Mouse (Mus musculus) kidney, embryonic 16.5 days (tissue): ENCODE data around the gene Pdcd7. TPM values are rescaled to one million over a fixed set of nuclear protein-coding genes. Genes with fewer than 3 reads are reported as not detected.
"Not testable (repeated sequence)": the region's sequence is repeated elsewhere in the genome, so short reads cannot be mapped to it uniquely, and the experiment has no call there.

Source experiments
- ATAC-seq: fragments of 200-750 bp; cut with Nextera tagmentation; 2 replicates; pipeline ENCODE4 v1.8.0; 2017; ENCODE audit warnings: moderate TSS enrichment; ENCODE audit not compliant: low FRiP score, low TSS enrichment
- H3K27ac ChIP-seq: fragments of 300-500 bp; sonication (generic); 2 replicates; pipeline ENCODE4 v1.5.1; 2014; ENCODE audit warnings: low read length
- H3K27me3 ChIP-seq: fragments of 300-500 bp; sonication (generic); 2 replicates; pipeline ENCODE4 v1.6.1; 2014; ENCODE audit warnings: low read length, control low read depth, mixed read lengths; ENCODE audit not compliant: insufficient read depth
- H3K36me3 ChIP-seq: fragments of 300-500 bp; sonication (generic); 2 replicates; pipeline ENCODE4 v1.6.1; 2014; ENCODE audit warnings: low read length, control low read depth, mixed read lengths; ENCODE audit not compliant: insufficient read depth
- H3K4me1 ChIP-seq: fragments of 300-500 bp; sonication (generic); 2 replicates; pipeline ENCODE4 v1.6.1; 2014; ENCODE audit warnings: low read length, control low read depth, mixed read lengths; ENCODE audit not compliant: insufficient read depth
- H3K4me2 ChIP-seq: fragments of 300-500 bp; sonication (generic); replicated peaks from 2 replicates; pipeline ENCODE4 v1.6.1; 2014; ENCODE audit warnings: low read depth, low read length
- H3K4me3 ChIP-seq: fragments of 300-500 bp; sonication (generic); 2 replicates; pipeline ENCODE4 v1.5.1; 2014; ENCODE audit warnings: mild to moderate bottlenecking, low read length
- H3K9ac ChIP-seq: fragments of 300-500 bp; sonication (generic); replicated peaks from 2 replicates; pipeline ENCODE4 v1.6.1; 2014; ENCODE audit warnings: low read length
- H3K9me3 ChIP-seq: fragments of 300-500 bp; sonication (generic); 2 replicates; pipeline ENCODE4 v1.6.1; 2016; ENCODE audit warnings: low read length, control low read depth
- WGBS: fragments of 180-500 bp; shearing (Covaris S2); extraction: QIAGEN DNeasy Blood & Tissue Kit; methylation state at CpG from one replicate; pipeline ENCODE4 v1.1.7; 2014; 5-methylcytosine and 5-hydroxymethylcytosine counted together
- polyA plus RNA-seq: library from polyadenylated mRNA; unstranded; fragments of >200 nt; fragmentation: Nextera tagmentation; extraction: Ambion mirVana; gene quantifications from 2 replicates; pipeline ENCODE4 v1.2.1, GENCODE M21; 2015

Gene Pdcd7
- polyA plus RNA-seq, 1 experiment from 2014 or later = 6.1 TPM

GRCm38 (mm10) chr9:65313846-65314245, 32.1 kb upstream of the Pdcd7 start:
- no peaks in the 10 kb centered on the region for H3K9me3 ChIP-seq
- no peak for ATAC-seq
- 100% methylated on average over 1 of the region's 1 CpGs for WGBS
- peaks cover 52% of the 10 kb centered on the region for H3K36me3 ChIP-seq
- H3K4me1 ChIP-seq = no peaks in the 10 kb centered on the region
- H3K27me3 ChIP-seq = no peaks in the 10 kb centered on the region
- no peak overlapping the region for H3K9ac ChIP-seq
- H3K4me2 ChIP-seq = no peak overlapping the region
- no peak overlapping the region for H3K4me3 ChIP-seq
- no peak overlapping the region for H3K27ac ChIP-seq

DNA sequence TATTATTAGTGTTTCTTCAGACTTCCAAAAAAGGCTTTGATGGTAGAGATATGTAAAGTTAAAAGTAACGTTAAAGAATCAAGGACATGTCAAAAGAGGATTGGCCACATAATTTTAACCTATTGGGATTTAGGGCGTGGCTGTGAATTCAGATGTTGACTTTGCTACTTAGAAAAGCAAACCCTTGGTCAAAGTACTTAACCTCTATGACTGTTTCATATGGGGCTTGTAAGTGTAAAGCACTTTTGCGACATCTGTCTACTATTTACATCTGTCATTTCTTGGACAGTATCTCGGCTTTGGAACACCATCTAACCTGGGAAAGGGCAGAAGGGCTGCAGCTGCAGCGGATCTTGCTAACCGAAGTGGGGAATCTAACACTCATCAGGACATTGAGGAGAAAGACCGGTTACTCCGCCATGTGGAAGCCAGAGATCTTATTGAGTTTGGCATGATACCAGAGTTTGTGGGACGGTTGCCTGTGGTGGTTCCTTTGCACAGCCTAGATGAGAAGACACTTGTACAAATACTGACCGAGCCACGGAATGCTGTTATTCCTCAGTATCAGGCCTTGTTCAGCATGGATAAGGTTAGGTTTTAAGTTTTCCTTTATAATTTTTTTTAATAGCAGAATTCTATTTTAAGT, 23.5 kb upstream of the Pdcd7 start:
- H3K36me3 ChIP-seq = peaks cover 51% of the 10 kb centered on the region
- H3K4me3 ChIP-seq = no peak overlapping the region
- 72% methylated on average over 11 of the region's 11 CpGs for WGBS
- H3K27ac ChIP-seq = no peak overlapping the region
- H3K9me3 ChIP-seq = no peaks in the 10 kb centered on the region
- no peaks in the 10 kb centered on the region for H3K27me3 ChIP-seq
- H3K4me2 ChIP-seq = no peak overlapping the region
- H3K9ac ChIP-seq = no peak overlapping the region
- no peaks in the 10 kb centered on the region for H3K4me1 ChIP-seq
- no peak for ATAC-seq

DNA sequence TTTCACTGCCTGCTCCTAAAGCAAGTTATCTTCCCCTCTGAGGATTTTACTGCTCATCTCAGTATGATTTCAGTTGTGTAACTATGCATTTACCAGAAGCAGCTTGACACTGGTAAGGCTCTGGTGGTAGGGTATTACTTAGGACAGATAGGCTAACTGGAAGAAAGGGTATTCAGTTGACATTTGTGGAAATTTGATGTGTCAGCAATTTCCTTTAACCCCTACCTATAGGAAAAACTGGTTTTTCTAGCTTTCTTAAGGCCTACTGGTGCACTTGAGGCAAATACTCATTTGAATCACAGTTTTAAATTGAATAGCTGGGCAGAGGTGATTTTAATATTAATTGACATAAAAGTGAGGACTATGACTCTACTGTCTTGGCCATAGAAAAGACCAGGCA, 19.9 kb upstream of the Pdcd7 start:
- H3K9ac ChIP-seq = no peak overlapping the region
- H3K4me3 ChIP-seq = no peak overlapping the region
- peaks cover 48% of the 10 kb centered on the region for H3K36me3 ChIP-seq
- H3K27me3 ChIP-seq = no peaks in the 10 kb centered on the region
- H3K9me3 ChIP-seq = no peaks in the 10 kb centered on the region
- H3K4me1 ChIP-seq = no peaks in the 10 kb centered on the region
- H3K4me2 ChIP-seq = no peak overlapping the region
- H3K27ac ChIP-seq = no peak overlapping the region
- no peak for ATAC-seq

GRCm38 (mm10) chr9:65327371-65327770, 18.5 kb upstream of the Pdcd7 start:
- peaks cover 46% of the 10 kb centered on the region for H3K36me3 ChIP-seq
- H3K27ac ChIP-seq = no peak overlapping the region
- H3K4me3 ChIP-seq = no peak overlapping the region
- no peak for ATAC-seq
- no peak overlapping the region for H3K9ac ChIP-seq
- H3K4me1 ChIP-seq = no peaks in the 10 kb centered on the region
- H3K4me2 ChIP-seq = no peak overlapping the region
- no peaks in the 10 kb centered on the region for H3K9me3 ChIP-seq
- no peaks in the 10 kb centered on the region for H3K27me3 ChIP-seq
- WGBS = 98% methylated on average over 2 of the region's 2 CpGs

DNA sequence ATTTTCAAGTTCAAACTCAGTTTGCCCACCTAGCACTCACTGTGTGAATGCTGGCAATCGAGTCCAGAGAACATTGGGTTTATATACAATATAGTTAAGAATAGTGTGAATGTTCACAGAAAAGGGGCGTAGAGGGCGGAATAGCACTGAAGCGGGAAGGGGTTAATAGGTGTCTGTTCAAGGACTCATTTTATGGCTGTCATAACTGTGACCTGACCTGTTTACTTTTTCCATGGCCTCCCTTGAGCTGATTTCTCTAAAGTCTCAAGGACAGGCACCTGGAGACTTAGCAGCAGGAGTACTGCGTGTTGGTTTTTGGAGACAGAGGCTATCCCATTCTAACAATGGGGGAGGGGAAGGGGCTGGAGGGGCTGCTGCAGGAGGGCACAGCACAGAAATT, 11.9 kb upstream of the Pdcd7 start:
- Histone ChIP-seq H3K27me3 (no peaks in the 10 kb centered on the region), H3K36me3 (0 out of 2 replicates have a peak, but pooled peaks cover 3% of the 10 kb centered on the region), H3K4me3 (no peak overlapping the region), H3K9me3 (no peaks in the 10 kb centered on the region), H3K9ac (no peak overlapping the region), H3K27ac (no peak overlapping the region), H3K4me2 (no peak overlapping the region), H3K4me1 (no peaks in the 10 kb centered on the region)
- no peak for ATAC-seq
- WGBS = 73% methylated on average over 5 of the region's 5 CpGs

DNA sequence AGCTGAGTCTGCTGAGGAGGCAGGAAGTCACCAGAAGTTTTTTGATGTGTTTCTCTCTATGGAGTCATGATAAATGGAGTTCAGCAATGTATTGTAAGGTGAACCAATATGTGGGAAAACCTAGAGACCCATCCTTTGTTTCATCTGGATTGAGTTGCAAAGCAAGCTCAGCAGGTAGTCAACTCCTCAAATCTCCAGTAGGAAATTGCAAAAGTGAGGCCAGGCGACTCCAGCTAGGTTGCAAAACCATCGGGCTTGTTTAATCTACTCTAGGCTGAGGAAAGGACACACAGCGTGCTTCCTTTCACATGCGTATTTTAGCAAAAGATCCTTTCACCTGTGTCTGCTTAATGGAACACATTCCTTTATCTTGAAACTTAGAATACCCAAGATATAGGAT, 6.8 kb upstream of the Pdcd7 start:
- WGBS = 86% methylated on average over 4 of the region's 4 CpGs
- no peak overlapping the region for H3K4me3 ChIP-seq
- no peak for ATAC-seq
- H3K27ac ChIP-seq = no peak overlapping the region
- H3K9me3 ChIP-seq = peaks cover 8% of the 10 kb centered on the region
- H3K36me3 ChIP-seq = no peaks in the 10 kb centered on the region
- no peak overlapping the region for H3K9ac ChIP-seq
- H3K4me1 ChIP-seq = no peaks in the 10 kb centered on the region
- no peaks in the 10 kb centered on the region for H3K27me3 ChIP-seq
- H3K4me2 ChIP-seq = no peak overlapping the region

GRCm38 (mm10) chr9:65340414-65340813, 5.5 kb upstream of the Pdcd7 start:
- Histone ChIP-seq H3K36me3 (no peaks in the 10 kb centered on the region), H3K9me3 (peaks cover 16% of the 10 kb centered on the region), H3K9ac (no peak overlapping the region), H3K27ac (no peak overlapping the region), H3K27me3 (no peaks in the 10 kb centered on the region), H3K4me2 (no peak overlapping the region), H3K4me3 (no peak overlapping the region), H3K4me1 (no peaks in the 10 kb centered on the region)
- ATAC-seq = no peak
- 79% methylated on average over 2 of the region's 2 CpGs for WGBS

DNA sequence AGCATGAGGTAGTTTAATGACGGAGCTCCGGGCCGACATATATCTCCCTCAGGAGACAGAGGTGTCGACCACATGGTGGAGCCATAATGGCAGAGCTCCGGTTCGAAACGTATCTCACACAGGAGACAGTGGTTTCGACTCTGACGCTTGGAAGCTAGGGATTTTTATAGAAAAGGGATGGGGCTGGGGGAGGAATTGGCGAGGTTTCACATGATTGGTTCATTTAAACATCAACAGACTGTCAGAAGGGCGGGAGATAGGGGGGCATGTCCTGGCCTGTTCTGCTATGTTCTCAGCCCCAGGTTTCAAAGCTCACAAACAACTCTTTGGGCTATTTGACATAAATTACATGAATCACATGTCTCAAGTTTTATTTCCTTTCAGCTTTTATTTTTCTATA, 465 bp upstream of the Pdcd7 start:
- ATAC-seq = peak; percentile 27; the same call in 1 of the 2 replicates
- 59% methylated on average over 11 of the region's 11 CpGs for WGBS
- H3K27me3 ChIP-seq, H3K36me3 ChIP-seq: not testable (repeated sequence)
- peaks cover 17% of the 10 kb centered on the region for H3K4me1 ChIP-seq
- H3K9me3 ChIP-seq = peaks cover 14% of the 10 kb centered on the region
- peak overlapping the region; percentile 99 for H3K4me3 ChIP-seq
- H3K9ac ChIP-seq = peak overlapping the region; percentile 97
- H3K27ac ChIP-seq = peak overlapping the region; percentile 96
- H3K4me2 ChIP-seq = peak overlapping the region; percentile 93

DNA sequence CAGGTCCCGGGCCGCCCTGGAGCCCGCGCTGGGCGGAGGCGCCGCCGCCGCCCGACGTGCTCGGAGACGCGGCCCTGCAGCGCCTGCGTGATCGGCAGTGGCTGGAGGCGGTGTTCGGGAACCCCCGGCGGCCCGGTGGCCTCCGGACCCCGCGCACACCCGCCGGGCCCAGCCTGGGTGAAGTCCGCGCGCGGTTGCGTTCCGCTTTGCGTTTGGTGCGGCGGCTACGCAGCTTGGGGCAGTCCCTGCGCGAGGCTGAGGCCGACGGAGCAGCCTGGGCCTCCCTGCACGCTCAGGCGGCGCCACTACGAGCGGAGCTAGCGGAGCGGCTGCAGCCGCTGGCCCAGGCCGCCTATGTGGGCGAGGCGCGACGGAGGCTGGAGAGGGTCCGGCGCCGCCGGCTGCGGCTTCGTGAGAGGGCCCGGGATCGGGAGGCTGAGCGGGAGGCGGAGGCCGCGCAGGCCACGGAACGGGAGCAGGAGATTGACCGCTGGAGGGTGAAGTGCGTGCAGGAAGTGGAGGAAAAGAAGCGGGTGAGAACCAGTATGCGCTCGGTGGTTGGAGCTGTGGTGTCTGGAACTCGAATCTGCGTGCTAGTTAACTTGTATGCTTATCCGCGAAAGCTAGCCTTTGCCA, 690 bp downstream of the Pdcd7 start:
- Histone ChIP-seq H3K9ac (peak overlapping the region; percentile 97), H3K4me2 (peak overlapping the region; percentile 93), H3K36me3 (no peaks in the 10 kb centered on the region), H3K4me1 (peaks cover 21% of the 10 kb centered on the region), H3K9me3 (peaks cover 10% of the 10 kb centered on the region), H3K27ac (peak overlapping the region; percentile 96), H3K4me3 (peak overlapping the region; percentile 99), H3K27me3 (no peaks in the 10 kb centered on the region)
- under 1% methylated on average over 62 of the region's 77 CpGs for WGBS
- peak; percentile 79 for ATAC-seq

- Histone ChIP-seq H3K9me3 (peaks cover 10% of the 10 kb centered on the region), H3K27me3 (no peaks in the 10 kb centered on the region), H3K36me3 (no peaks in the 10 kb centered on the region), H3K4me1 (peaks cover 21% of the 10 kb centered on the region), H3K4me3 (peak overlapping the region; percentile 99), H3K4me2 (peak overlapping the region; percentile 93), H3K27ac (peak overlapping the region; percentile 96), H3K9ac (peak overlapping the region; percentile 97)
- WGBS = 38% methylated on average over 8 of the region's 8 CpGs
- ATAC-seq = no peak
Measured at GRCm38 (mm10) chr9:65347112-65347850, 1.4 kb downstream of the Pdcd7 start.
